Mouse (Mus musculus): Measurements from ENCODE around the gene Sort1. TPM values are rescaled to one million over a fixed set of nuclear protein-coding genes. Genes with fewer than 3 reads are reported as not detected.
"Not testable (repeated sequence)": the region's sequence is repeated elsewhere in the genome, so short reads cannot be mapped to it uniquely, and the experiment has no call there.

Sort1 gene
- polyA plus RNA-seq, 1 experiment from 2014 or later, result 20.2 TPM

- 79% methylated on average over 5 of the region's 5 CpGs for WGBS (ENCODE audit: insufficient replicate concordance)
- not testable (repeated sequence) for H3K9ac ChIP-seq (ENCODE audit: low read depth, low read length); H3K9me3 ChIP-seq (replicated peaks; ENCODE audit: control insufficient read depth, low read length); H3K27ac ChIP-seq (ENCODE audit: low read depth, low read length); H3K4me3 ChIP-seq (ENCODE audit: low read depth, low read length); ATAC-seq (replicated peaks; ENCODE audit: insufficient number of reproducible peaks, low FRiP score, low TSS enrichment); H3K4me2 ChIP-seq; H3K27me3 ChIP-seq (ENCODE audit: control insufficient read depth, insufficient read depth, low read length); H3K4me1 ChIP-seq (ENCODE audit: control insufficient read depth, insufficient read depth, low read length)
- peaks cover 14% of the 10 kb centered on the region for H3K36me3 ChIP-seq (ENCODE audit: control insufficient read depth, insufficient read depth, low read length)
These were observed 4.4 kb upstream of the Sort1 start for GRCm38 (mm10) chr3:108279495-108279894.

- ATAC-seq (replicated peaks; ENCODE audit: insufficient number of reproducible peaks, low FRiP score, low TSS enrichment), result no peak
- Histone ChIP-seq H3K36me3 (ENCODE audit: control insufficient read depth, insufficient read depth, low read length) (peaks cover 4% of the 10 kb centered on the region; the same call in 1 of the 2 replicates), H3K4me3 (ENCODE audit: low read depth, low read length) (no peak overlapping the region; the same call in 1 of the 2 replicates), H3K27ac (ENCODE audit: low read depth, low read length) (peak overlapping the region; percentile 43), H3K9me3 (replicated peaks; ENCODE audit: control insufficient read depth, low read length) (no peaks in the 10 kb centered on the region), H3K4me2 (peak overlapping the region; percentile 92), H3K4me1 (ENCODE audit: control insufficient read depth, insufficient read depth, low read length) (peaks cover 26% of the 10 kb centered on the region), H3K9ac (ENCODE audit: low read depth, low read length) (peak overlapping the region; percentile 90; the same call in 1 of the 2 replicates), H3K27me3 (ENCODE audit: control insufficient read depth, insufficient read depth, low read length) (no peaks in the 10 kb centered on the region)
- WGBS (ENCODE audit: insufficient replicate concordance), result 37% methylated on average over 12 of the region's 12 CpGs
These were observed 1.3 kb upstream of the Sort1 start for GRCm38 (mm10) chr3:108282401-108283240.

GRCm38 (mm10) chr3:108283241-108283561, 681 bp upstream of the Sort1 start:
- peak overlapping the region; percentile 92 for H3K4me2 ChIP-seq
- peak overlapping the region; percentile 43 for H3K27ac ChIP-seq (ENCODE audit: low read depth, low read length)
- no peaks in the 10 kb centered on the region for H3K9me3 ChIP-seq (replicated peaks; ENCODE audit: control insufficient read depth, low read length)
- peak overlapping the region; percentile 95 for H3K4me3 ChIP-seq (ENCODE audit: low read depth, low read length)
- WGBS (ENCODE audit: insufficient replicate concordance), result 13% methylated on average over 6 of the region's 6 CpGs
- no peak for ATAC-seq (replicated peaks; ENCODE audit: insufficient number of reproducible peaks, low FRiP score, low TSS enrichment)
- peaks cover 32% of the 10 kb centered on the region for H3K4me1 ChIP-seq (ENCODE audit: control insufficient read depth, insufficient read depth, low read length)
- no peaks in the 10 kb centered on the region for H3K27me3 ChIP-seq (ENCODE audit: control insufficient read depth, insufficient read depth, low read length)
- H3K9ac ChIP-seq (ENCODE audit: low read depth, low read length), result peak overlapping the region; percentile 90
- H3K36me3 ChIP-seq (ENCODE audit: control insufficient read depth, insufficient read depth, low read length), result 0 out of 2 replicates have a peak, but pooled peaks cover 2% of the 10 kb centered on the region

GRCm38 (mm10) chr3:108285078-108285711, 1.3 kb downstream of the Sort1 start:
- ATAC-seq (replicated peaks; ENCODE audit: insufficient number of reproducible peaks, low FRiP score, low TSS enrichment), result no peak
- H3K9me3 ChIP-seq (replicated peaks; ENCODE audit: control insufficient read depth, low read length), result no peaks in the 10 kb centered on the region
- WGBS (ENCODE audit: insufficient replicate concordance), result 48% methylated on average over 4 of the region's 4 CpGs
- H3K27me3 ChIP-seq (ENCODE audit: control insufficient read depth, insufficient read depth, low read length), result no peaks in the 10 kb centered on the region
- H3K4me3 ChIP-seq (ENCODE audit: low read depth, low read length), result peak overlapping the region; percentile 95
- H3K27ac ChIP-seq (ENCODE audit: low read depth, low read length), result no peak overlapping the region
- H3K4me1 ChIP-seq (ENCODE audit: control insufficient read depth, insufficient read depth, low read length), result peaks cover 51% of the 10 kb centered on the region
- peak overlapping the region; percentile 90; the same call in 1 of the 2 replicates for H3K9ac ChIP-seq (ENCODE audit: low read depth, low read length)
- H3K4me2 ChIP-seq, result peak overlapping the region; percentile 92
- no peaks in the 10 kb centered on the region for H3K36me3 ChIP-seq (ENCODE audit: control insufficient read depth, insufficient read depth, low read length)

GRCm38 (mm10) chr3:108286671-108287439, 3.0 kb downstream of the Sort1 start:
- Histone ChIP-seq H3K36me3 (ENCODE audit: control insufficient read depth, insufficient read depth, low read length) (no peaks in the 10 kb centered on the region), H3K4me1 (ENCODE audit: control insufficient read depth, insufficient read depth, low read length) (peaks cover 61% of the 10 kb centered on the region), H3K27me3 (ENCODE audit: control insufficient read depth, insufficient read depth, low read length) (no peaks in the 10 kb centered on the region), H3K9ac (ENCODE audit: low read depth, low read length) (no peak overlapping the region), H3K4me3 (ENCODE audit: low read depth, low read length) (no peak overlapping the region), H3K9me3 (replicated peaks; ENCODE audit: control insufficient read depth, low read length) (no peaks in the 10 kb centered on the region), H3K4me2 (peak overlapping the region; percentile 43; the same call in 1 of the 2 replicates), H3K27ac (ENCODE audit: low read depth, low read length) (peak overlapping the region; percentile 47; the same call in 1 of the 2 replicates)
- no peak for ATAC-seq (replicated peaks; ENCODE audit: insufficient number of reproducible peaks, low FRiP score, low TSS enrichment)
- 49% methylated on average over 14 of the region's 14 CpGs for WGBS (ENCODE audit: insufficient replicate concordance)

GRCm38 (mm10) chr3:108287811-108288805, 4.2 kb downstream of the Sort1 start:
- no peak overlapping the region for H3K4me3 ChIP-seq (ENCODE audit: low read depth, low read length)
- H3K4me2 ChIP-seq, result peak overlapping the region; percentile 43
- 25% methylated on average over 17 of the region's 17 CpGs for WGBS (ENCODE audit: insufficient replicate concordance)
- peak overlapping the region; percentile 47 for H3K27ac ChIP-seq (ENCODE audit: low read depth, low read length)
- ATAC-seq (replicated peaks; ENCODE audit: insufficient number of reproducible peaks, low FRiP score, low TSS enrichment), result no peak
- peak overlapping the region; percentile 40 for H3K9ac ChIP-seq (ENCODE audit: low read depth, low read length)
- no peaks in the 10 kb centered on the region for H3K27me3 ChIP-seq (ENCODE audit: control insufficient read depth, insufficient read depth, low read length)
- H3K36me3 ChIP-seq (ENCODE audit: control insufficient read depth, insufficient read depth, low read length), result no peaks in the 10 kb centered on the region
- H3K9me3 ChIP-seq (replicated peaks; ENCODE audit: control insufficient read depth, low read length), result no peaks in the 10 kb centered on the region
- peaks cover 54% of the 10 kb centered on the region for H3K4me1 ChIP-seq (ENCODE audit: control insufficient read depth, insufficient read depth, low read length)

- Histone ChIP-seq H3K27ac (ENCODE audit: low read depth, low read length) (no peak overlapping the region), H3K9me3 (replicated peaks; ENCODE audit: control insufficient read depth, low read length) (no peaks in the 10 kb centered on the region), H3K9ac (ENCODE audit: low read depth, low read length) (no peak overlapping the region), H3K36me3 (ENCODE audit: control insufficient read depth, insufficient read depth, low read length) (no peaks in the 10 kb centered on the region), H3K4me1 (ENCODE audit: control insufficient read depth, insufficient read depth, low read length) (peaks cover 59% of the 10 kb centered on the region), H3K4me2 (no peak overlapping the region), H3K4me3 (ENCODE audit: low read depth, low read length) (no peak overlapping the region), H3K27me3 (ENCODE audit: control insufficient read depth, insufficient read depth, low read length) (no peaks in the 10 kb centered on the region)
- no peak for ATAC-seq (replicated peaks; ENCODE audit: insufficient number of reproducible peaks, low FRiP score, low TSS enrichment)
- 72% methylated on average over 13 of the region's 13 CpGs for WGBS (ENCODE audit: insufficient replicate concordance)
These were observed 5.6 kb downstream of the Sort1 start for GRCm38 (mm10) chr3:108289311-108290130.

All from heart, embryonic 11.5 days (tissue).